Mouse (Mus musculus): ENCODE measurements at regions not wholly inside any gene's neighbourhood (a gene's known extent, or its start where the extent isn't known, plus 50 kb on each side); places are given as distances from the start of the nearest gene placed in this dataset.
"Not testable (repeated sequence)": the region's sequence is repeated elsewhere in the genome, so short reads cannot be mapped to it uniquely, and the experiment has no call there.

DNA sequence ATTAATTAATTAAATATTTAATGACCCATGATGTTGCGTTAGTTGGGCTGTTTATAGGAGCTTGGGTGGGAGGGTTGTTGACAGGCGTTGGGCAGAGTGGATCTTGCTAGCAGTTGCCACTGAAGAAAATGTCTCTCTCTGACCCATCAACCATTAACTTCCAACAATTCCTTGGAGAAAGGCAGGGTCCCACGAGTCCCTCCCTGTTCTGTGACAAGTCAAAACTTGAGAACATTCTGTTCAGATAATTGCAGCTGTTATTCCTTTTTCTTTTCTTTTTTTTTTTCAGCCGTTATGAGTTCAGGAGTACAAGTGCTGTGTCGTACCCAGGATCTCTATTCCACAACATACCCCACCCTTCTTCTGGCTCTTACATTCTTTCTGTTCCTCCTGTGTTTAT, 59.8 kb upstream of the Tnfrsf21 start:
- in situ Hi-C loops (cut with MboI, MseI) = no loop called here

GRCm38 (mm10) chr17:42954722-42955121, 61.6 kb upstream of the Tnfrsf21 start:
- in situ Hi-C loops (cut with MboI, MseI) = no loop called here

- in situ Hi-C loops (cut with MboI, MseI) = loop anchor here (10.0 kb wide), 1 partner anchor 290 kb away; no protein-coding TSS in a partner anchor
These were observed 68.0 kb upstream of the Cd2ap start for GRCm38 (mm10) chr17:42944453-42944852.

DNA sequence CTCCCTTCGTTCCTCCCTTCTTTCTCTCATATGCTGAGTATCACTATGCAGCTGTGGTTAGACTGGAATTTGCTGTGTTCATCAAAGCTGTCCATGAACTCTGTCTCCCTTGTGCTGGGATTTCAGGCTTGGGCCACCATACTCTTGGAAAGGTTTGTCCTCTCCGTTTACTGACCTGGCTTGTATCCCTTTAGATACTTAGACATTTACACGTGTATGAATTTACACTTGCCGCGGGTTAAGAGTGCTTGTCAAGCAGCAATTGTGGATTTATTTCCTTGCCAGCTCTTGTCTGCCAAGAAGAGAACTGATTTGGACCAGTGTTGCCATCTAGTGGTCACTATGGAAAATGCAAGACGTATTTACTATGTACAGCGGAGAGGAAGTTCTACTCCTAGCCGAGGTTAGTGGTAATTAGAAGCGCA, 66.8 kb upstream of the Cd2ap start:
- in situ Hi-C loops (cut with MboI, MseI) = loop anchor here (10.0 kb wide), 1 partner anchor 288 kb away; no protein-coding TSS in a partner anchor

- in situ Hi-C loops (cut with MboI, MseI) = no loop called here
These were observed 63.0 kb upstream of the Cd2ap start for GRCm38 (mm10) chr17:42939476-42939875.

DNA sequence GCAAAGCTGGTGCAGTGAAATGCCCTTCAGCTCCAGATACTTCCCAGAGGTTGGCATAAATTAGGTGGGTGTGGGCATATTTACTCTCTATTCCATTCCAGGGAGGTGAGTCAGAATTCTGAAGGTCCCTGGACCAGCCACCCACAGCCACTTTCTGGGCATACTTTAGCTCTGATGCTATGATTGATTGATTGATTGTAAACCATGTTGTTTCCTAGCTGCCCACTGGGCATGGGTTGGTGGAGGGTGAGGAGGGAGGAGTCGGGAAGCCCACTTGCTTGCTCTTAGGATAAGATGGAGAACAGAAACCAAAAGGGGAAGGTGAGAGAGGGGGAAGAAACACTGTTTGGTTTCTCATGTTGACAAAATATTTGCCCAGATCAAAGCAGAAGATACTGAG, 62.1 kb upstream of the Cd2ap start:
- in situ Hi-C loops (cut with MboI, MseI) = no loop called here

- in situ Hi-C loops (cut with MboI, MseI) = not testable (repeated sequence)
These were observed 61.0 kb upstream of the Cd2ap start for GRCm38 (mm10) chr17:42937480-42937879.

DNA sequence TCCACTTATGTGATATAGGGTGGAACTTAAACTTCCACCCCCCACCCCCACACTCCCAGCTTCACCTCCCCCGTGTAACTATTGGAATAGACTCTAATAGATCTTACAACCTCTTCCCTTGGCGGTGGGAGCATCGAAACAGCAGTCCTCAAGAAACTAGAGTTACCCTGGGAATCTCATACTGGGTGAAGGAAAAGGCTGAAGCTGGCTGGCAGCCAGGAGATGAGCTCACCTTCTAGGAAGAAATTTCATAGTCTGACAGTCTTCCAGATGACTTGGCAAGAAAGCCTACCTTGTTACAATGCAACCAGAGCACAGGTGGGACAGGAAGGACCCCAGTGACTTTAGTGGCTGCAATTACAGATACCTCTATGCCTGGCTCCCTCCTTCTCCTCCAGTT, 57.6 kb upstream of the Cd2ap start:
- in situ Hi-C loops (cut with MboI, MseI) = no loop called here

DNA sequence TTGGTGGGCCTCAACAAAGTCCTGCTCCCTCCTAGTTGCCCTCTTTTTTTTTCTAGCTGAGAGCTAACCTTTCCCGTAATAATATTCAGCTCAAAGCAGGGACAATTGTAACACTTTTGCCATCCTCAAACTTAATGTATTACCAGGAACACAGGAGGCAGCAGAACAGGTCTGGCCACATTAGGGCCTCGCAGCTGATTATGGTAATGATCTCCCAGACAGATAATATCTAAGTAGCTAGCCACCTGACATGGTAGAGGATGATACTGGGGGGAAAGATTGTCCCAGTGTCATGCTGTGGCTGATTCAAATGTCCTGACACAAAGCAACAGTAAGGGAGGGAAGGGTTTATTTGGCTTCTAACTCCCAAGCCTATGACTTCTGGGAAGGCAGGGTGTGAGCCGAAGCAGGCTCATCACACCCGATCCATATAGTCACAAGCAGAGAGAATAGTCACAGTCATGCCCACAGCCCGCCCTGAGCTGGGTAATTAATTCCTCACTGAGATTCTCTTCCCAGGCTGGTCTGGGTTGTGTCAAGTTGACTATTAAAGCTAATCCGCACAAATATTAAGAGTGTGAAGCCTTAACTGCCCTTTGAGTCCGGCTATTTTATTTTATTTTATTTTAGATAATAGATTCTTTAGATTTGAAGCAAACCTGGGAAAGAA, 57.0 kb upstream of the Cd2ap start:
- in situ Hi-C loops (cut with MboI, MseI) = no loop called here

DNA sequence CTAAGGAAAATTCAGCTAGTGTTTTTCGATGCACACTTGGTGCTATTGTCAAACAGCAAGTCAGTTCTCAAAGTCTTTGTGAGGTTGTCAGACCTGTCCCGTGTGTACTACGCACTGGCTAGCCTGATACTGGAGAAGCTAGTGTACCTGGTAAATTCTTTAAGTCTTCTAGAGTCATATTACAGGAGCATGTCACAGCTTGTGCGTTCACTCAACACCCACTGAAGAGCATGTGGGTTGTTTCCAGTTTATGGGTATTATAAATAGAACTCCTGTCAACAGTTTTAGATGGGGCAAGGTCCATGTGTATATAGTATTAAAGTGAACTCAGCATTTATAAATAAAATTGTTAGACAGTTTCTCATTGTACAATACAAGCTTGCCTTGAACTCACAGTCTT, 50.9 kb upstream of the Cd2ap start:
- in situ Hi-C loops (cut with MboI, MseI) = no loop called here
